Mouse (Mus musculus): ENCODE measurements at regions not wholly inside any gene's neighbourhood (a gene's known extent, or its start where the extent isn't known, plus 50 kb on each side); places are given as distances from the start of the nearest gene placed in this dataset.

DNA sequence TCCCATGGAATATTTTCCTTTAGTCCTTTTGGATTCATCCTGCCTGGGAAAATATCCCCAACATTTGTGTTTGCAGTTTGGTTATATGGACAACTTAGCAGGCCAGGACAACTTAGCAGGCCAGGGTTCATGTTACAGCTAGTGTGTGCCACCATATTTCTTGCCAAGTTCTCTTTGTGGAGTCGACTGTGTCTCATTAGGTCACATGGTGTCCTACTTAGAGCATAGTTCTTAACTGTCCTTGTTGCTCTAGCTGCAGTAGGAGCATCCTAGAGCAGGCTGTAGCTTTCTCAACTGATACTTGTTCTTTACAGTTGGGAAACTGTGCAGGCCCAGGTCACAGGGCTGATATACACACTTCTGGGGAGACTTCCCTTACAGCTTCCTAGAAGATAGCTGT is 126.4 kb upstream of the Sox11 start:
- TF ChIP-seq CTCF (IDR thresholded peaks at IDR 0.05; ENCODE audit: low read depth, low read length) (no peak), GATA1 (IDR thresholded peaks at IDR 0.05; ENCODE audit: borderline replicate concordance, low read length) (no peak), TAL1 (conservative IDR thresholded peaks at IDR 0.05; ENCODE audit: low read depth, low read length) (no peak), POLR2AphosphoS5 (IDR thresholded peaks at IDR 0.05; ENCODE audit: insufficient replicate concordance, low read depth, low read length) (no peak), GATA2 (IDR thresholded peaks at IDR 0.05; ENCODE audit: borderline replicate concordance, low read depth, low read length) (no peak)

Data from G1E (cell line).